Mouse (Mus musculus): ENCODE measurements around the gene Vkorc1l1.

DNA sequence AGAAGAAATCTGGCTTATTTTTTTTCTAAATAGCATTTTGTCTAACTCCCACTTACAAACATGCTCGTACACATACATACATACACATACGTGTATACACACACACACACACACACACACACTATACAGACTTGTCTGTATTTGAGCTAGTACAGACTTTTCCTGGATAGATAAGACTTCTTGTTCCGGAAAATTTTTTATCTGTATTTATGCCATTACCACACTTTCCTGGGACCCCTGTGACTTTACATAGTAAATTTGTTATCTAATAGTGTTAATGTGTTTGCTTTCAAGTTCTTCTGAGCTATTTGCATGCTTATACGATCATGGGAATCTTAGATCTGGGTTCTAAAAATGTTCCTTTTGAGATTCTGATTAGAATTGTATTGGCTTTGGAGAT, 10.4 kb downstream of the Vkorc1l1 start:
- TF ChIP-seq CTCF (IDR thresholded peaks at IDR 0.05; ENCODE audit: borderline replicate concordance, insufficient read depth, low read depth, low read length) (no peak), POLR2A (IDR thresholded peaks at IDR 0.05; ENCODE audit: borderline replicate concordance, insufficient read depth, low read length) (no peak)

Measured in cerebellum, adult 2 months (tissue).